Mouse (Mus musculus): Measurements from ENCODE around the gene Ephb1.

- TF ChIP-seq CTCF (IDR thresholded peaks at IDR 0.05; ENCODE audit: low read depth) (no peak), EP300 (optimal IDR thresholded peaks at IDR 0.05) (no peak)
Measured at GRCm38 (mm10) chr9:102293605-102294004, 60.9 kb downstream of the Ephb1 start.
